Mouse (Mus musculus) left cerebral cortex, adult 2 months (tissue): Measurements from ENCODE around the gene Edf1. TPM values are rescaled to one million over a fixed set of nuclear protein-coding genes. Genes with fewer than 3 reads are reported as not detected.
"Not testable (repeated sequence)": the region's sequence is repeated elsewhere in the genome, so short reads cannot be mapped to it uniquely, and the experiment has no call there.

Source experiments
- DNase-seq, 2 experiments: peaks; one replicate each; pipeline ENCODE4 v3.0.0; 2021 to 2022; ENCODE audit warnings: low spot score in 2 of 2, mixed read lengths in 1 of 2; ENCODE audit errors: extremely low spot score in 1 of 2
- H3K27ac ChIP-seq: fragments of 200-600 bp; 2 replicates; pipeline ENCODE4 v1.8.1; 2022
- H3K4me3 ChIP-seq: fragments of 200-600 bp; 2 replicates; pipeline ENCODE4 v1.8.1; 2022
- CTCF ChIP-seq: fragments of 200-600 bp; IDR thresholded peaks from 2 replicates; pipeline ENCODE4 v1.8.1; 2022; ENCODE audit warnings: antibody characterized with exemption, mild to moderate bottlenecking, moderate library complexity
- intact Hi-C: fragments of 180-260 bp; cut with DNase I; formaldehyde crosslinking; loops from one replicate; pipeline ENCODE4 v1.15.1; 2025
- total RNA-seq, 2 experiments: library from RNA; stranded (reverse); gene quantifications; 2 replicates each; pipeline ENCODE4 v1.2.3; 2021

Edf1 gene
- total RNA-seq, 2 experiments from 2014 or later = 190 to 202 TPM

DNA sequence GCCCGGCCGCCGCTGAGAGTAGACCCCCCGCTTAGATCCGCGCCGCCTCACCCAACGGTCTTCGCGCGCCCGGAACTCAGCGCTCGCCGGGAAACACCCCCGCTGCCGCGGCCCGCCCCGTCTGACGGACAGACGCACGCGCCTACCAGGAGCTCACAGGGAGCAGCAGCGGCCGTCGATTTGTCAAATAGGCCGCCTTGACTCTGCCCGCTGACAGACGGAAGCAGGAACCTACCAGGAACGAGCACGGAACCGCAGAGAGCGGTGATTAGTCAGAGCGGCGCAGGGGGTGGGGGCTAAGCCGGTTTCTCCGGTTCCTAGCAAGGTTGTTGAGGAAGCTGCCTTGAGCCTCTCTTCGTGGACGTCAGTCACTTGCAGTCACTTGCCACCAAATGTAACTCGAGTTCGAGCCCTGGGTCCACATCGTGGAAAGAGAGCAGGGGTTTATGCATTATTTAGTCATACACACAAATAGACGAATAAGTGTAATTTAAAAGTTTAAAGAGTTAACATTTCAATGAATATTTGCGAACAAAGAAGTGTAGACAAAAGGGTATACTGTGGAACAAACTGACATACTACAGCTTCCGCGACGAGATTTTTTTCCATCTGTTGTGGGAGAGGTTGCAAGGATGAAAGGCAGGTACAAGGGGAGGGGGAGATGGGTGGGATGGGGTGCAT is 10.7 kb upstream of the Edf1 start, which contains the start of gene Traf2:
TSS of gene Traf2 (minus strand) at position 130 of the 681 bp plus-strand sequence.
- Histone ChIP-seq H3K27ac (peak within 1 kb of the TSS; percentile 78), H3K4me3 (peak within 1 kb of the TSS; percentile 86)
- intact Hi-C loops = loop anchor here (5.0 kb wide), 1 partner anchor 35 kb away; the partner anchor contains the start of gene Ajm1
- peak; percentile 99 for DNase-seq
- no peak for TF ChIP-seq CTCF

DNA sequence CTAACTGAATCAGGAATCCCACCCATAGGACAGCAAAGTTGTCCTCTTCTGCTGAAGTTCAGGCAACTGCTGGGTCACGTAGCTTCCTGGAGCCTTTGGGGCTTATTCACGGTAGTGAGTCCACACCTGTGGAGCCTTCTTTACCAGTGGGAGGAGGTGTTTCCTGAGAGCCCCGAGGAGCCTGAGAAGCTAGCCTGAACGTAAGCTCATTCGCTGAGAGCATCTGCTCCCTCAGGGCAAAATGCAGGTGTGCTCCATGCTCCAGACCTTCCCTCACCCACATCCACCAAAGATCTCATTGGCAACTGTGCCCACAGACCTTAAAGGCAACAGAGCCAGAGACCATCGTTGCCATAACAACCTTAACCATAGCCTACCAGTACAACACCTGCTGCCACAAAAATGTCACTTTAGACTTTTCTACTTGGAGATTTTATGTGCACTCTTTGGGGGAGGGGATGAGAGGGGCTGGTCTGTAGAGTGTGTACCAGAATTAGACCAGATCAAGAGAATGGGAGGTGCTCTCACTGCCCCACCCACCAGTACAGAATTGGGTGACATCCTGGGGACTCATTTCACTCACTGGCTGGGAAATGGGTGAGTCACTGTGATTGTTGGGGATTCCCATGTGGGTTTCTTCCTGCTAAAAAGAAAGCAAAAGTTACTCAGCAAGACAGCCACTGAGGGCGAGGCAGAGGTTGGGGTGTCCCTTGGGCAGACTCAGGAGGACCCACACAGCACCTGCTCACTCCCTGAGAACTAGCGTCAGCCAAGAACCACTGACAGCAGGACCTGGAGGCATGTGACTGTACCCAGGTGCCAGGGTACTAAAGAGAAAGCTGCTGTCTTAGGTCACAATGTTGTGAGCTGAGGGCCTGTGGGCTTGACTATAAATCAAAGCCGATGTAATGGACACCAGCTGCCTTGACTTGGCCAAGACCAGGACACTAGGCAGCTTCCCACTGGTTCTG is 8.3 kb upstream of the Edf1 start:
- Histone ChIP-seq H3K27ac (no peak overlapping the region), H3K4me3 (no peak overlapping the region)
- TF ChIP-seq CTCF = no peak
- no peak for DNase-seq
- intact Hi-C loops = loop anchor here (5.0 kb wide), 1 partner anchor 33 kb away; the partner anchor contains the start of gene Ajm1

DNA sequence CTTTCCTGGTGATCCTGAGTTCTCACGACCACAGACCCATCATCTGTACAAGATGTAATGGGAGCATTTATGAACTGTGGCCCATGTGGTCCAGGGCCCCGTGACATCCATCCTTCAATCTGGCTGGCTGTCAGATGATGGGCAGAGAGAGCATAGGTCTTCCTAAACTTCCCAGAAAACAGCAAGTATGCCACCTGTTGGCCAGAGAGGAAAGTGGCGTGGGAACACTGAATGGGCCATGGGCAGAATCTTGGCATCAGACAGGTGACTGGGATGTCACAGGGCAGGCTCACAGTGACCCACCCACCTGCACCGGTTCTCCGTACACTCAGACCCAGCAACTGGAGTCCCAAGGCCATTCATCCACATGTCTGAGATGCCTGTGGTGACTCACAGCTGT is 6.5 kb upstream of the Edf1 start:
- intact Hi-C loops = no loop called here
- TF ChIP-seq CTCF = peak; percentile 72
- Histone ChIP-seq H3K4me3 (no peak overlapping the region), H3K27ac (no peak overlapping the region)
- DNase-seq = no peak

DNA sequence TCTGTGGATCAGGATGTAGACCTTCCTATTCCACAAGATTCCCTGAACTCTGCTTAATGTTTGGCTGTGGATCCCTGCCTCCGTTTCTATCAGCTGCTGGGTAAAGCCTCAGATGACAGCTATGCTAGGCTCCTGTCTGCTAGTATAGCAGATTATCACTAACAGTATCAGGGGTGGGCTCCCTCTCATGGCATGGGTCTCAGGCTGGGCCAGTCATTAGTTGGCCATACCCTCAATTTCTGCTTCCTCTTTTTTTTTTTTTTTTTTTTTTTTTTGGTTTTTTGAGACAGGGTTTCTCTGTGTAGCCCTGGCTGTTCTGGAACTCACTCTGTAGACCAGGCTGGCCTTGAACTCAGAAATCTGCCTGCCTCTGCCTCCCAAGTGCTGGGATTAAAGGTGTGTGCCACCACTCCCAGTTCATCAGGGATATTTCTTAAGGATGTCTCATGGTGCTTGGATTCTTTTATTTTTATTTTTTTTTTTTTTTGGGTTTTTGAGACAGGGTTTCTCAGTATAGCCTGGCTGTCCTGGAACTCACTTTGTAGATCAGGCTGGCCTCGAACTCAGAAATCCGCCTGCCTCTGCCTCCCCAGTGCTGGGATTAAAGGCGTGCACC is 4.4 kb upstream of the Edf1 start:
- intact Hi-C loops = loop anchor here (2.0 kb wide), 1 partner anchor 126 kb away; no protein-coding TSS in a partner anchor
- not testable (repeated sequence) for H3K4me3 ChIP-seq, DNase-seq, H3K27ac ChIP-seq

DNA sequence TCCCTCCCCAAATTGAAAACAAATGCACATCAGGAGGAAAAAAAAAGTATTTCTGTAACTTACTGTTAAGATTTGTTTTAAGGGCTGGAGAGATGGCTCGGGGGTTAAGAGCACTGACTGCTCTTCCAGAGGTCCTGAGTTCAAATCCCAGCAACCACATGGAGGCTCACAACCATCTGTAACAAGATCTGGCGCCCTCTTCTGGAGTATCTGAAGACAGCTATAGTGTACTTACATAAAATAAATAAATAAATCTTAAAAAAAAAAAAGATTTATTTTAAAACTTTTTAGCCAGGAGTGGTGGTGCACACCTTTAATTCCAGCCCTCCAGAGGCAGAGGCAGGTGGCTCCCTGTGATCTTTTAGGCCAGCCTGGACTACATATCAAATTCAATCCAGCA is 2.2 kb upstream of the Edf1 start:
- DNase-seq, H3K27ac ChIP-seq, intact Hi-C loops, H3K4me3 ChIP-seq: not testable (repeated sequence)
- TF ChIP-seq CTCF = peak; percentile 46

DNA sequence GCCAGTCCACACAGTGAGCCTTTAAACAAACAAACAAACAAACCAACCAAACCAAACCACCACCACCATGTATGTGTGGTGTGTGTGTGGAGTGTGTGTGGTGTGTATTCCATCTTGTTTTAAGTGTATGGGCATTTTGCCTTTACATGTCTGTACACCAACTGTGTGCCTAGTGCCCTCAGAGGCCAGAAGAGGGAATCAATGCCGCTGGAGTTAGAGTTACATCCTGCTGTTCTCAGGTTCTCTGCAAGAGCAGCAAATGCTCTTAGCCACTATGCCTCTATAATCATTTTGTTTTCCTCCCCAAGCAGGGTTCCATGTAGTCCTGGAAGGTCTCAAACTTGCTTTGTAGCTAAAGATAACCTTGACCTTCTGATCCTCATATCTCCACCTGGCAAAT is 1.4 kb upstream of the Edf1 start:
- no peak for TF ChIP-seq CTCF
- intact Hi-C loops = no loop called here
- H3K4me3 ChIP-seq = no peak overlapping the region

DNA sequence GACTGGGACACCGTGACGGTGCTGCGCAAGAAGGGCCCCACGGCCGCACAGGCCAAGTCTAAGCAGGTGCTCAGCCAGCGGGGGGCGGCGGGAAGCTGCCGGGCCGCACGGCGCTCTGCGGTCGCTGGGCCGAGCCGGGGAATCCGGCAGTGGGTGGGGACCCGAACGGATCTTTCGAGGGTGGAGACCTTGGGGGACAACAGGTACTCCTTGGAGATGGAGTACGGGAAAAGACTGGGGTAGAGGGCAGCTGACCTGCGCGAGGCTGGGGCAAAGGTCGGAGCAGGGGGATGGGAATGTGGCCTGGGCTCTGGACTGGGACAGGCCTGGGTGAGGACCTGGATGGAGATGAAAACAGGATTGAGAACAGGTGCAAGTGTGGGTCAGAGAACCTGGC is 315 bp downstream of the Edf1 start:
- intact Hi-C loops = no loop called here
- no peak for TF ChIP-seq CTCF
- peak overlapping the region; percentile 90 for H3K27ac ChIP-seq
- no peak for DNase-seq
- peak overlapping the region; percentile 72 for H3K4me3 ChIP-seq

More for the DNA sequence above, 1.4 kb upstream of the Edf1 start:
- no peak overlapping the region for H3K27ac ChIP-seq
- no peak for DNase-seq

DNA sequence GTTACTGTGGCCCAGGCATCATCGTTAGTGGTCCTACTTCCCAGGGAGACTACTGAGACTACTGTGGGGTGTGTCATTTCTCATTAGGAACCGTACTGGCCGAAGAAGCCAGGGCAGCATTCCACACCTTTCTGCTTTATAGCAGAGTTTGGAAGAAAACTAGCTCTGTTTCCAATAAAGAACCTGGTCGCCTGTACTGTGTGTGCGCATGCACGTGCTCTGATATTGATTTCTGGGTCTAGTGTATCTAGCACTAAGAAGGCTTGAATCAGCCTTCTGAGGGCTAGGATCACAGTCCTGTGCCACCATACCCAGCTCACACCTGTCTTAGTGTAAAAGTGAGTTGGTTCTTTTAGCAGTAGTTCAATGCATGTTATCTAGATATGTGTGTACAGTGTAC is 1.1 kb downstream of the Edf1 start:
- Histone ChIP-seq H3K4me3 (peak overlapping the region; percentile 72), H3K27ac (peak overlapping the region; percentile 90; the same call in 1 of the 2 replicates)
- DNase-seq = no peak
- intact Hi-C loops = no loop called here
- TF ChIP-seq CTCF = no peak

DNA sequence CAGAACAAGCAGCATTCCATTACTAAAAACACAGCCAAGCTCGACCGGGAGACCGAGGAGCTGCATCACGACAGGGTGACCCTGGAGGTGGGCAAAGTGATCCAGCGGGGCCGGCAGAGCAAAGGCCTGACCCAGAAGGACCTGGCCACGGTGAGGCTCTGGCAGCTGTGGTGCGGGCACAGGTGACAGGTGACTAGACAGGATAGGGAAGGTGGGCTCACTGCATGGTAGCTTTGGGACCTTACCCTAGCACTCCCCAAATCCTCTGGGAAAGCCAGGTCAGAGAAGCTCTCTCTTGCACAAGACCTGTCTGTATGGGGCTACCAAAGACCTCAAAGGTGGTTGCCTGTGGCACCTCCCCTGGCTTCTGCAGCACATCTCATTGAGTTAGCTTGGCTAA is 2.9 kb downstream of the Edf1 start:
- H3K27ac ChIP-seq = no peak overlapping the region
- DNase-seq = peak in 1 of 2 experiments; percentile 9
- no peak for TF ChIP-seq CTCF
- intact Hi-C loops = no loop called here
- no peak overlapping the region for H3K4me3 ChIP-seq

DNA sequence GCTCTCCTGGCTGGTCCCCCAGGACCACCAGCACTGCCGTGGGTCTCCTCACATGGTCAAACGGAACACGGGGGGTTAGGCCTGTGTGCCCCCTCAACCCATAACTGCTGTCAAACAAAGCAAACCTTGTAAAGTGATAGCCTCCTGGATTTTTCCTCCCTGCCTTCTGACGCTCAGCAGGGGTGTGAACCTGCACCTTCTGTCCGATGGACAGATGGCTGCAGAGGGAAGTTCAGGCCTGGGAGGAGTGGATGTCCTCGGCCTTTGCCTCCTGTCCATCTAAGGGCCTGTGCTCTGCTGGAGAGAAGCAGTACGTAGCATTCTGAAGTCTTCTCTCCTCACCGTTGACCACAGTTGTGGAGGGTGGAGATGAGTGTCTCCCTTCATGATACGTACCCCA is 4.3 kb downstream of the Edf1 start:
- DNase-seq = no peak

DNA sequence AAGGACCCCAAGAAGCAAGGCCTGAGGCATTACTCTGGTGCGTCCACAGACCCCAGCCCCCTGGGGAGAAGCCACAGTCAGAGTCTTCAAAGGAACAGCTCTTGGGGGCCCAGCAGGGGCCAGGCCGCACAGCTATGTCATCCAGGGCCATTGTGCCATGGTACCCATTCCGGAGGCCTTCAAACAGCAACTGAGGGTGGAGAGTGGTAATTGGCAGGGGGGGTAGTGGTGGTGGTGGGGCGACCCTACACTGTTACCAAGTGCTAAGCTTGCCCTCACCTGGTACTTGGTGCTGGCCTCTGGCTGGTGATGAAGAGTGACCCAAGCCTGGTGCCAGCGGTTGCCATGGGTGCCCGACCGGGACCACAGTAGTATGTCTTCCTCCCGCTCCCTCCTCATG is 8.1 kb downstream of the Edf1 start:
- TF ChIP-seq CTCF = no peak
- no peak overlapping the region for H3K4me3 ChIP-seq
- DNase-seq = no peak
- H3K27ac ChIP-seq = no peak overlapping the region
- intact Hi-C loops = no loop called here

More for the DNA sequence above, 4.3 kb downstream of the Edf1 start:
- Histone ChIP-seq H3K27ac (no peak overlapping the region), H3K4me3 (no peak overlapping the region)
- intact Hi-C loops = no loop called here
- no peak for TF ChIP-seq CTCF

DNA sequence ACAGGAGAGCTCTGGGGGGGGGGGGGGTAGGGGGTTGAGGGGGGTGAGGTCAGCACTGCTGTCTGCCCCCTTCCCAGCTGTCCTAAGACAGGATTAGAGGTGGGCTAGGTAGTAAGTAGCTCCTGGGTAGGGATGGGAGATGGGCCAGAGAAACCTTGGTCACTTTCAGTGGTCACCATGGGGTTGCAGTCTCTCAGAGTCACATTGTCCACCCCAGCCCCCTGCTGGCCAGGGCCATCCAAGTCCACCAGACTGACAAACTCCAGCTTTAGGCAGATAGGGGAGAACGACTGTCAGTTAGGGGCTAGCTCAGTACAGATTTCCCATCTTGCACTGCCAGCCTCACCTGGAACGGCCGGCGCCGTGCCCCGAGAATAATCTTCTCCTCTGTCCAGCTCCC is 8.9 kb downstream of the Edf1 start:
- H3K27ac ChIP-seq = no peak overlapping the region
- intact Hi-C loops = no loop called here
- H3K4me3 ChIP-seq = no peak overlapping the region
- peak; percentile 5 for TF ChIP-seq CTCF
- DNase-seq = peak in 1 of 2 experiments; percentile 14
